Mouse (Mus musculus) layer of hippocampus, adult 2 months (tissue): ENCODE measurements at regions not wholly inside any gene's neighbourhood (a gene's known extent, or its start where the extent isn't known, plus 50 kb on each side); places are given as distances from the start of the nearest gene placed in this dataset.
"Not testable (repeated sequence)": the region's sequence is repeated elsewhere in the genome, so short reads cannot be mapped to it uniquely, and the experiment has no call there.

Experiments
- DNase-seq, 2 experiments: peaks; one replicate each; pipeline ENCODE4 v3.0.0; 2022; ENCODE audit warnings: low spot score in 2 of 2
- H3K27ac ChIP-seq: fragments of 200-600 bp; 2 replicates; pipeline ENCODE4 v1.8.1; 2022
- H3K4me3 ChIP-seq: fragments of 200-600 bp; 2 replicates; pipeline ENCODE4 v1.8.1; 2022; ENCODE audit warnings: mild to moderate bottlenecking
- CTCF ChIP-seq: fragments of 200-600 bp; conservative IDR thresholded peaks from 2 replicates; pipeline ENCODE4 v1.8.1; 2022; ENCODE audit warnings: antibody characterized with exemption, mild to moderate bottlenecking, moderate library complexity

- H3K4me3 ChIP-seq = peak overlapping the region; percentile 3; the same call in 1 of the 2 replicates
- no peak for TF ChIP-seq CTCF
- no peak overlapping the region for H3K27ac ChIP-seq
- no peak for DNase-seq
Observed at GRCm38 (mm10) chr12:51174906-51175756, 172.7 kb upstream of the G2e3 start.

DNA sequence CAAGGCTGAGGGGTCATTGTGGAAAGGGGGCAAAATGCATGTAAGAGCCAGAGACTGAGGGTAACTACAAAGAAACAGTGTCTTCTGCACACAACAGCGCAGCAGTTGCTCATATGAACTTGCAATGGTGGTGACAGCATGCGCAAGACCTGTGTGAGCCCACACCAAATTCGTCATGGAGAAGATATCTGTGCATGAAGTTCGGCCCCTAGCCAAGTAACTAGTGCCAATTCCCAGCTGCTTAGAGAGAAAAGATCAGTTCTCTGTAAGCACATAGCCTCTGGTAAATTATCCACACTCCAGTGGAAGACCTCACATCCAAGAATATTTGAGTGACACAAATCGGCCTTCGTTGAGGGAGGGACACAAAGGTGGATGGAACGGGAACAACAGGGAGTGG is 182.7 kb upstream of the G2e3 start:
- Histone ChIP-seq H3K27ac (no peak overlapping the region), H3K4me3 (no peak overlapping the region)
- DNase-seq = no peak
- no peak for TF ChIP-seq CTCF

- no peak overlapping the region for H3K4me3 ChIP-seq
- no peak overlapping the region for H3K27ac ChIP-seq
- no peak for DNase-seq
- no peak for TF ChIP-seq CTCF
Observed at GRCm38 (mm10) chr12:51160995-51161394, 186.9 kb upstream of the G2e3 start.

GRCm38 (mm10) chr12:51160122-51160521 is 187.7 kb upstream of the G2e3 start:
- Histone ChIP-seq H3K27ac (no peak overlapping the region), H3K4me3 (no peak overlapping the region)
- DNase-seq = no peak
- no peak for TF ChIP-seq CTCF

DNA sequence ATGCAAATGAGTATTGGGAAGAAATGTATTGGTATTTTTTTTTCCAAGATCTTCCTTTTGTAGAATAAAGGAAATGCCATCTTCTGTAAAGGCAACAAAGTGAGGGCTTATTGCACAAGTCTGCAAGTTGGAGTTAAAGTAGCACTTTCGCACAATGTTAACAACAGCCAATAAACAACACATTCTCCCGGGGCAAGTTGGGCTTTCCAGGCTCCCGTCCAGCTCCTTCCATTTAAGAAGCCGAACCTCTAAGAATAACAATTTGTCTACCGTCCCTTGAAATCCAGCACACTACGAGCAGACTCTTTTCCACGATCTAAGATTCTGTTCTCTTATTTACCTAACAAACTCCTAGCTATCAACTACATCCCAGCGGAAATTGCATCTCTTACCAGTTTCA is 199.9 kb upstream of the G2e3 start:
- no peak for TF ChIP-seq CTCF
- DNase-seq = no peak
- no peak overlapping the region for H3K27ac ChIP-seq
- H3K4me3 ChIP-seq = no peak overlapping the region

- no peak overlapping the region for H3K4me3 ChIP-seq
- H3K27ac ChIP-seq = peak overlapping the region; percentile 24; the same call in 1 of the 2 replicates
- no peak for TF ChIP-seq CTCF
- no peak for DNase-seq
Observed at GRCm38 (mm10) chr12:51143840-51144239, 204.0 kb upstream of the G2e3 start.

DNA sequence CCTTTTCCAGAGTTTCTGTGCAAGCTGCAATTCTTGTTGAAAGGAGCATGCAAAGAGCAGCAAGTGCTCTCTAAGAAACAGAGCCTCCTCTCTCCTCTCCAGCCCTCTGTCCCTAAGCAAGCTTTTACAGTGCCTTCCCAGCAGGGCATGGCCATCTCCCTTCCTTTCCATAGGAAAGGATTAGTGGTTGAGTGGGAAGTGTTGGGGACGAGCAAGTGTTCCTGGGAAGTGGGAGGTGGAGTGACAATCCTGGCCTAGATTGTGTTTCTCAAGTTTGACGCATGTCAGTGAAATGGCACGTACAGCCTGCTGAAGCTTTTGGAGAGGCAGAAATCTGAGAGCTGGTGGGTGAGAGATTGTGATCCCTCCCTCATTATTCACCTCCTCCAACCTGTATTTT is 204.7 kb upstream of the G2e3 start:
- DNase-seq = peak in 1 of 2 experiments; percentile 37
- TF ChIP-seq CTCF = no peak

DNA sequence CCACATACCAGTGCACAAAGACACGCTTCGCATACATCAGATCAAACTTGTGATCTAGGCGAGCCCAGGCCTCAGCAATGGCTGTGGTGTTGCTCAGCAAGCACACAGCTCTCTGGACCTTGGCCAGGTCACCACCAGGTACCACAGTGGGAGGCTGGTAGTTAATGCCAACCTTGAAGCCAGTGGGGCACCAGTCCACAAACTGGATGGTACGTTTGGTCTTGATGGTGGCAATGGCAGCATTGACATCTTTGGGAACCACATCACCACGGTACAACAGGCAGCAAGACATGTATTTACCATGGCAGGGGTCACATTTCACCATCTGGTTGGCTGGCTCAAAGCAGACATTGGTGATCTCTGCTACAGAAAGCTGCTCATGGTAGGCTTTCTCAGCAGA is 214.2 kb upstream of the G2e3 start:
- not testable (repeated sequence) for H3K4me3 ChIP-seq, DNase-seq, H3K27ac ChIP-seq

More for the DNA sequence above, 204.7 kb upstream of the G2e3 start:
- Histone ChIP-seq H3K27ac (peak overlapping the region; percentile 24; the same call in 1 of the 2 replicates), H3K4me3 (no peak overlapping the region)

- no peak for DNase-seq
- no peak overlapping the region for H3K4me3 ChIP-seq
- no peak overlapping the region for H3K27ac ChIP-seq
- no peak for TF ChIP-seq CTCF
Observed at GRCm38 (mm10) chr12:51128274-51128673, 219.6 kb upstream of the G2e3 start.

GRCm38 (mm10) chr12:51118781-51119180 is 229.1 kb upstream of the G2e3 start:
- no peak overlapping the region for H3K4me3 ChIP-seq
- no peak for TF ChIP-seq CTCF
- no peak for DNase-seq
- H3K27ac ChIP-seq = peak overlapping the region; percentile 89

DNA sequence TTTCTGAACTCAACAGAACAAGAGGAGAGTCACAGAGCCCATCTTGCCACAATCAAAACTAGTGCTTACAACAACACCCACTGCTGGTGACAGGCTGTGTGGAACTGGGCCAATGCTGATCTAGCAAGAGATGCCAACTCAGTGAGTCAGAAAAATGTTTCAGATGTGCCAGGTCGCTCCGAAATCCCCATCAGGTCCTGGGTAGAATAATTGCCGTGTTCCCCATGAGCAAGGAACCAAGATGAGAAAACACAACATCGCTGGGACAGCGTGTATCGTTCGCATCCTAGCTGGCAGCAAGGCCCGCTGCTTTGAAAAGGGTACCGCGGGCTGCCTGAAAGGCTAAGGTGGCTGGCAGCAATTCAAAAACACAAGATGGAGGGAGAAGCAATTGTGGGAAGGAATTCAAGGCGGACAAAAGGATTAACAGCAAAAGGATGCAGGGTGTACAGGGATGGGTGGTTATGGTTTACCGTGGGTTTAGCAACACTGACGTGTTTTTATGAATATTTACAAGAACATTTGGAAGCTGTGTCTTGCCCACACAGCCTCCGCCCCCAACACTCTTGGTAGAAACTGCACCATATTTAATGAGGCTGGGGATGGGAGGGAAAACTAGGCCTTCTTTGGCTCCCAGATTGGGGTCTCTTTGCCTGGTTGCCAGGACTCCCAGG is 229.7 kb upstream of the G2e3 start:
- no peak for TF ChIP-seq CTCF
- H3K27ac ChIP-seq = peak overlapping the region; percentile 89
- peak; percentile 93 to 95 for DNase-seq
- H3K4me3 ChIP-seq = peak overlapping the region; percentile 25; the same call in 1 of the 2 replicates

GRCm38 (mm10) chr12:51117436-51118020 is 230.3 kb upstream of the G2e3 start:
- peak overlapping the region; percentile 89 for H3K27ac ChIP-seq
- no peak for DNase-seq

GRCm38 (mm10) chr12:51111811-51112210 is 236.1 kb upstream of the G2e3 start:
- DNase-seq = no peak
- Histone ChIP-seq H3K4me3 (no peak overlapping the region), H3K27ac (no peak overlapping the region; the same call in 1 of the 2 replicates)
- TF ChIP-seq CTCF = no peak

More at GRCm38 (mm10) chr12:51117436-51118020, 230.3 kb upstream of the G2e3 start:
- H3K4me3 ChIP-seq = peak overlapping the region; percentile 27; the same call in 1 of the 2 replicates
- TF ChIP-seq CTCF = no peak

DNA sequence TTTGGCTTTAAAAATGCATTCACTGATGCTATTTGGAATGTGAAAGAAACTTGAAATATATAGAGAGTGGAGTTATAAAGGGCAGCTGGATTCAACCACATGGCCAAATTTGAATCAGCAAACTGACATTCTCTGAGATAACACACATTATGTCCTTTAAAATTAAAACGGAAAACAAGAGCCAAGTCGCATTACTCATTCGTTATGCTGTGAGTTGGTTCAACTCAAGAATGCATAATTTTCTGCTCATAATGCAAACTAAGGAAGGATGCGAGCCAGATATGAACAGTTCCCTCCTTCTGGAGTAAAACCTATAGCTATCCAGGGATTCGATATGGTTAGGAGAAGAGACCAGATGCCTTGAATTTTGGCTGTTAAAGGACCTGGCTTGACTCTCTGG is 239.8 kb upstream of the G2e3 start:
- DNase-seq = peak in 1 of 2 experiments; percentile 54
- H3K4me3 ChIP-seq = no peak overlapping the region
- TF ChIP-seq CTCF = no peak
- H3K27ac ChIP-seq = no peak overlapping the region
